Mouse (Mus musculus): ENCODE measurements around the gene Rhot1. TPM values are rescaled to one million over a fixed set of nuclear protein-coding genes. Genes with fewer than 3 reads are reported as not detected.
"Not testable (repeated sequence)": the region's sequence is repeated elsewhere in the genome, so short reads cannot be mapped to it uniquely, and the experiment has no call there.

Gene Rhot1
- polyA plus RNA-seq, 1 experiment from 2014 or later, result 20.7 TPM

DNA sequence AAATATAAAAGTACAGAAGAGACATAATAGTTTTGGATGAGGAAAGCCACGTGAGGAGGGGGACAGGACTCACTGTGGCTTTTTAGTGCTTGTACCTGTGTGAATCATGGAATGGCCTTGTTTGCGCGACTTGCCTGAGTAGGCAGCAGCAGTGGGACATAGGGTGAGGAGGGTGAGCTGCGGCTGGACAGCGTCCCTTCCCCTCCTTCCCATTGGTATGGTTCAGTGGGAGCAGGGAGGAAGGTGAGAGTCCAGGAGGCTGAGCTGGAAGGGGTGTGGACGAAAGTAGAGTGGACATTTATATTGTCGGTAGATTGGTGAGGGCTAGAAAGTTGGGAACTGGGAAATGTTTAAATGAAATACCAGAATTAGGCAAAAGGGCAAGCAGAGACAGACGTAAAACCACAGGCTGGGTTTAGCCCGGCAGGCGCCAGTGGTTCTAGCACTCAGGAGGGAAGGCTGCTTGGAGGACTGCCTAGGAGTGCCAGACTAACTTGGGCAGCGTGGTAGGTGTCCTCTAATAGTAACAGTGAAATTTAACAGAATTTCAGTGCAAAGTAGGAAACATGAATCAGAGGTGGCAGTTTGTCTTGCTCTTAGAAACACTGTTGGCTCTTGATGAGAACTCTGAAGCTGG is 10.0 kb downstream of the Rhot1 start:
- peaks cover 21% of the 10 kb centered on the region; the same call in 1 of the 2 replicates for H3K36me3 ChIP-seq (ENCODE audit: control insufficient read depth, insufficient read depth)
- H3K9ac ChIP-seq (ENCODE audit: low read depth, low read length), result no peak overlapping the region
- no peak for TF ChIP-seq CTCF (IDR thresholded peaks at IDR 0.05; ENCODE audit: low read depth)
- no peak overlapping the region for H3K4me2 ChIP-seq (replicated peaks; ENCODE audit: low read depth)
- no peaks in the 10 kb centered on the region for H3K27me3 ChIP-seq (replicated peaks; ENCODE audit: control insufficient read depth, insufficient read depth, low read length)
- no peak overlapping the region for H3K27ac ChIP-seq (ENCODE audit: low read depth, low read length)
- no peaks in the 10 kb centered on the region for H3K4me1 ChIP-seq (replicated peaks; ENCODE audit: control insufficient read depth, insufficient read depth, low read length)
- no peak overlapping the region for H3K4me3 ChIP-seq (ENCODE audit: low read depth, low read length)
- H3K9me3 ChIP-seq (ENCODE audit: control insufficient read depth), result no peaks in the 10 kb centered on the region
- ATAC-seq, result no peak
- WGBS, result 79% methylated on average over 11 of the region's 11 CpGs

- H3K27ac ChIP-seq (ENCODE audit: low read depth, low read length); H3K9ac ChIP-seq (ENCODE audit: low read depth, low read length); H3K27me3 ChIP-seq (replicated peaks; ENCODE audit: control insufficient read depth, insufficient read depth, low read length); H3K4me1 ChIP-seq (replicated peaks; ENCODE audit: control insufficient read depth, insufficient read depth, low read length); H3K4me3 ChIP-seq (ENCODE audit: low read depth, low read length); ATAC-seq; H3K4me2 ChIP-seq (replicated peaks; ENCODE audit: low read depth); H3K9me3 ChIP-seq (ENCODE audit: control insufficient read depth): not testable (repeated sequence)
- 85% methylated on average over 5 of the region's 5 CpGs for WGBS
- peaks cover 56% of the 10 kb centered on the region for H3K36me3 ChIP-seq (ENCODE audit: control insufficient read depth, insufficient read depth)
These were observed 21.2 kb downstream of the Rhot1 start for GRCm38 (mm10) chr11:80230066-80230465.

DNA sequence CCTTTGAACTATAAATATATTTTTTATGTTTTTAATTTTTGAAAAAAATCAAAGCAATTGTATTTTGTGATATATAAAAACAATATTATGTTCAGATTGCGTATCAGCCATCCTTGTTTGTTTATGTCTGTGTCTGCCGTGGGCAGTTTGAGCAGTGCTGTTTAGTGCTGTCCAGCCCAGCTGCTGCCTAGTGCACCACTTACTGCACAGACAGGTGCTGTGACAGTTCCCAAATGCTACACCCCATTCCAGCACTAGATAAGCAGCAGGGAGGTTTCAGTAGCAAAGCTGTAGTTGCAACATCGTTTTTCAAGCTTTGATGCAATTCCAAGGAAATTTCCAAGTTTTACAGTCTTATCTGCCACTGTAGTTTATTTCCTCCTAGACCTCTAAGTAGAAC is 28.5 kb downstream of the Rhot1 start:
- 64% methylated on average over 3 of the region's 3 CpGs for WGBS
- no peak for ATAC-seq
- H3K27ac ChIP-seq (ENCODE audit: low read depth, low read length), result no peak overlapping the region
- peaks cover 41% of the 10 kb centered on the region for H3K36me3 ChIP-seq (ENCODE audit: control insufficient read depth, insufficient read depth)
- TF ChIP-seq CTCF (IDR thresholded peaks at IDR 0.05; ENCODE audit: low read depth), result no peak
- no peaks in the 10 kb centered on the region for H3K9me3 ChIP-seq (ENCODE audit: control insufficient read depth)
- H3K9ac ChIP-seq (ENCODE audit: low read depth, low read length), result no peak overlapping the region
- H3K4me2 ChIP-seq (replicated peaks; ENCODE audit: low read depth), result no peak overlapping the region
- H3K4me1 ChIP-seq (replicated peaks; ENCODE audit: control insufficient read depth, insufficient read depth, low read length), result no peaks in the 10 kb centered on the region
- H3K4me3 ChIP-seq (ENCODE audit: low read depth, low read length), result no peak overlapping the region
- H3K27me3 ChIP-seq (replicated peaks; ENCODE audit: control insufficient read depth, insufficient read depth, low read length), result no peaks in the 10 kb centered on the region

GRCm38 (mm10) chr11:80238306-80238705 is 29.5 kb downstream of the Rhot1 start:
- Histone ChIP-seq H3K4me1 (replicated peaks; ENCODE audit: control insufficient read depth, insufficient read depth, low read length) (no peaks in the 10 kb centered on the region), H3K9me3 (ENCODE audit: control insufficient read depth) (no peaks in the 10 kb centered on the region), H3K27ac (ENCODE audit: low read depth, low read length) (no peak overlapping the region), H3K4me2 (replicated peaks; ENCODE audit: low read depth) (no peak overlapping the region), H3K36me3 (ENCODE audit: control insufficient read depth, insufficient read depth) (peaks cover 41% of the 10 kb centered on the region), H3K4me3 (ENCODE audit: low read depth, low read length) (no peak overlapping the region), H3K27me3 (replicated peaks; ENCODE audit: control insufficient read depth, insufficient read depth, low read length) (no peaks in the 10 kb centered on the region), H3K9ac (ENCODE audit: low read depth, low read length) (no peak overlapping the region)
- no peak for ATAC-seq
- WGBS, result 87% methylated on average over 4 of the region's 4 CpGs
- no peak for TF ChIP-seq CTCF (IDR thresholded peaks at IDR 0.05; ENCODE audit: low read depth)

DNA sequence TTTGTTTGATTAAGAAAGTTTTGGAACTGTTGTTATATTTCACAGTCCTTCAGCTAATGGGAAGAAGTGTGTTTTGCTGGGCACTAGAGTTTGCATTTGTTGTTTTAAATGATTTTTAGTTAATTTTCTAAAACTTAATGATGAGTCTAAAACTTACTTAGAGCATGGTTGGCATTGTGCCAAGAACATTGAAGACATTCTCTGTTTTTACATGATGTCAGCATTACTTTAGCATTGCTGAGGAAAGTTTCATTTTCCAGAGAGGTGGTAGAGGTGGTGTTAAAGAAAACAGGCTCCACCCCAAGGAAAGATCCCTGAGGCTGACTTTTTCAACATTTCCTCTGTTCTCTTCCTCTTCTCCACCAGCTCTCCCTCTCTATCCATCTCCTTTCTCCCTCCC is 38.2 kb downstream of the Rhot1 start:
- ATAC-seq, result no peak
- no peak overlapping the region for H3K27ac ChIP-seq (ENCODE audit: low read depth, low read length)
- no peak for TF ChIP-seq CTCF (IDR thresholded peaks at IDR 0.05; ENCODE audit: low read depth)
- no peak overlapping the region for H3K4me2 ChIP-seq (replicated peaks; ENCODE audit: low read depth)
- H3K36me3 ChIP-seq (ENCODE audit: control insufficient read depth, insufficient read depth), result peaks cover 62% of the 10 kb centered on the region
- H3K9me3 ChIP-seq (ENCODE audit: control insufficient read depth), result no peaks in the 10 kb centered on the region
- no peak overlapping the region for H3K4me3 ChIP-seq (ENCODE audit: low read depth, low read length)
- no peak overlapping the region for H3K9ac ChIP-seq (ENCODE audit: low read depth, low read length)
- H3K4me1 ChIP-seq (replicated peaks; ENCODE audit: control insufficient read depth, insufficient read depth, low read length), result no peaks in the 10 kb centered on the region
- H3K27me3 ChIP-seq (replicated peaks; ENCODE audit: control insufficient read depth, insufficient read depth, low read length), result no peaks in the 10 kb centered on the region

- H3K9ac ChIP-seq (ENCODE audit: low read depth, low read length), result no peak overlapping the region
- H3K27ac ChIP-seq (ENCODE audit: low read depth, low read length), result no peak overlapping the region
- no peaks in the 10 kb centered on the region for H3K4me1 ChIP-seq (replicated peaks; ENCODE audit: control insufficient read depth, insufficient read depth, low read length)
- ATAC-seq, result no peak
- peaks cover 53% of the 10 kb centered on the region for H3K36me3 ChIP-seq (ENCODE audit: control insufficient read depth, insufficient read depth)
- TF ChIP-seq CTCF (IDR thresholded peaks at IDR 0.05; ENCODE audit: low read depth), result no peak
- H3K4me2 ChIP-seq (replicated peaks; ENCODE audit: low read depth), result no peak overlapping the region
- no peaks in the 10 kb centered on the region for H3K27me3 ChIP-seq (replicated peaks; ENCODE audit: control insufficient read depth, insufficient read depth, low read length)
- 92% methylated on average over 3 of the region's 3 CpGs for WGBS
- no peaks in the 10 kb centered on the region for H3K9me3 ChIP-seq (ENCODE audit: control insufficient read depth)
- no peak overlapping the region for H3K4me3 ChIP-seq (ENCODE audit: low read depth, low read length)
These were observed 39.7 kb downstream of the Rhot1 start for GRCm38 (mm10) chr11:80248531-80248930.

DNA sequence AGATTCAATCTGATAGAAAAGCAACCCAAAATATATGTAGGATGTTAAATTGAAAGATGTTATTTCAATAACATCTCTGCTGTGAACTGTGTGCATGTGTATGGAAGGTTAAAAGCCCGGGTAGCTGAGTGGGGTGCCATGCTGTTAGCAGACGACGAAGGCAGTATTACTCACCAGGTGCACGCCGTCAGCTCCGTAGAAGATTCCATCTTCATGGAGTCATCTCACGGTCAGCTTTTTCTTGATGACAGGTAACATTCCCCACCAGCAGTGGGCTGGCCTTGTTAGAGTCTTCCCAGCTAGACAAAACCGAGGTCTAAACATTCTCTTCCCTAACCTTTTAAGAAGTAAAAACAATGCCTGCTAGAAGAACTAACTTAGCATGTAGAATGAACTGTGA is 55.3 kb downstream of the Rhot1 start:
- peaks cover 52% of the 10 kb centered on the region for H3K36me3 ChIP-seq (ENCODE audit: control insufficient read depth, insufficient read depth)
- H3K4me2 ChIP-seq (replicated peaks; ENCODE audit: low read depth), result no peak overlapping the region
- no peak overlapping the region for H3K4me3 ChIP-seq (ENCODE audit: low read depth, low read length)
- H3K9me3 ChIP-seq (ENCODE audit: control insufficient read depth), result no peaks in the 10 kb centered on the region
- WGBS, result 88% methylated on average over 8 of the region's 8 CpGs
- no peak overlapping the region for H3K9ac ChIP-seq (ENCODE audit: low read depth, low read length)
- H3K4me1 ChIP-seq (replicated peaks; ENCODE audit: control insufficient read depth, insufficient read depth, low read length), result no peaks in the 10 kb centered on the region
- no peak for ATAC-seq
- H3K27ac ChIP-seq (ENCODE audit: low read depth, low read length), result no peak overlapping the region
- H3K27me3 ChIP-seq (replicated peaks; ENCODE audit: control insufficient read depth, insufficient read depth, low read length), result no peaks in the 10 kb centered on the region
- no peak for TF ChIP-seq CTCF (IDR thresholded peaks at IDR 0.05; ENCODE audit: low read depth)
